Mouse (Mus musculus): ENCODE data around the gene Btbd35f21. TPM values are rescaled to one million over a fixed set of nuclear protein-coding genes. Genes with fewer than 3 reads are reported as not detected.
"Not testable (repeated sequence)": the region's sequence is repeated elsewhere in the genome, so short reads cannot be mapped to it uniquely, and the experiment has no call there.

Gene Btbd35f21
- total RNA-seq (2018; cell fraction: chromatin; rRNA removed) = not detected
- total RNA-seq (2018; cell fraction: cytosol; rRNA removed) = not detected
- not detected for total RNA-seq (2018; cell fraction: nucleus; rRNA removed)
- polyA plus RNA-seq (2018) = not detected in 3 replicates

GRCm38 (mm10) chrX:32725809-32726208, at the start of gene Btbd35f21:
Gene Btbd35f21, plus strand, starts transcription at chrX:32726109.
- no CpG with 5 or more reads among the region's 2 CpGs for WGBS (ENCODE audit: missing documents)
- not testable (repeated sequence) for H3K36me3 ChIP-seq (ENCODE audit: inconsistent target); H3K79me2 ChIP-seq (ENCODE audit: inconsistent target); H3K27ac ChIP-seq; H3K4me3 ChIP-seq (ENCODE audit: inconsistent target)

Other genes starting within 250 kb of the Btbd35f21 start
- not detected in 3 replicates for gene Btbd35f1, start 166.1 kb upstream of the Btbd35f21 start, polyA plus RNA-seq (2018)
- gene Gm5926, start 75.4 kb upstream of the Btbd35f21 start, polyA plus RNA-seq (2018) = not detected in 3 replicates
- not detected in 3 replicates for gene Btbd35f30, start 168.5 kb downstream of the Btbd35f21 start, polyA plus RNA-seq (2018)
- not detected in 3 replicates for gene Gm21789, start 215.7 kb downstream of the Btbd35f21 start, polyA plus RNA-seq (2018)
- gene Btbd35f5, start 247.8 kb downstream of the Btbd35f21 start, polyA plus RNA-seq (2018) = not detected in 3 replicates